Mouse (Mus musculus) stomach, postnatal 0 days (tissue): ENCODE measurements around the gene Ss18l2.

Experiments used
- CTCF ChIP-seq: IDR thresholded peaks from 2 replicates; pipeline ENCODE4 v1.5.1; 2016; ENCODE audit warnings: antibody characterized with exemption, low read depth, mild to moderate bottlenecking, moderate library complexity
- EP300 ChIP-seq: optimal IDR thresholded peaks from 2 replicates; pipeline ENCODE3; 2016; ENCODE audit warnings: antibody characterized with exemption

DNA sequence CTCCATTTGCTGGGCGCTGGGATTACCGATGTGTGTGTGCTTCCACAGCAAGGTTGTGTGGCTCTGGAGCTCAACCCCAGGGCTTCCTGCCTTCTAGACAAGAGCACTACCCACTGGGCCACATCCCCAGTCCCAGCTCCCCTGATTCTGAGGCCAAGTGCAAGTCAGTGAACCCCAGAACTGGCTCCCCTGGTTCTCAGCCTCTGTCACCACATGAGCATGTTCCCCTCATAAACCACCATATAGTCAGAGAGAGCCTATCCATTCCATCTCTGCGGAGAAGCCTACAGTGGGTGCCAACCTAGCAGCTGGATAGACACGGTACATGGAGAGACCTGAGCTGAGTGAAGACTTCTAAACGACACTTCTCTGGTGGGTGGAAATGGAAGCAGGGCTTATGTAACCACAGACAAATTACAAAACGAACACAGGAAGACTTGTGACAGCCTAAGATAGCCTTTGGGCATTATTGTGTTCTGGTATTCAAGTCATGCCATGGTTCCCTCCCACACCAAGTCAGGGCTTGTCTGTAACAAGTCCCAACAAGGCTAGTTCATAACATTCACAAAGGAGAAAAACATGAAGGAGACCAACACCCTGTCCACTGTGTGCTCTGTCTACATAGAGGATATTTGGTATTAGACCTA, 4.0 kb upstream of the Ss18l2 start:
- TF ChIP-seq EP300 (no peak), CTCF (no peak)
